Mouse (Mus musculus) liver, embryonic 14.5 days (tissue): ENCODE data around the gene Ptprf.

Experiments
- CTCF ChIP-seq: IDR thresholded peaks from 2 replicates; pipeline ENCODE4 v1.5.1; 2016; ENCODE audit warnings: antibody characterized with exemption, low read depth, control low read depth
- EP300 ChIP-seq: IDR thresholded peaks from 2 replicates; pipeline ENCODE4 v1.6.1; 2016; ENCODE audit warnings: antibody characterized with exemption, low read depth

DNA sequence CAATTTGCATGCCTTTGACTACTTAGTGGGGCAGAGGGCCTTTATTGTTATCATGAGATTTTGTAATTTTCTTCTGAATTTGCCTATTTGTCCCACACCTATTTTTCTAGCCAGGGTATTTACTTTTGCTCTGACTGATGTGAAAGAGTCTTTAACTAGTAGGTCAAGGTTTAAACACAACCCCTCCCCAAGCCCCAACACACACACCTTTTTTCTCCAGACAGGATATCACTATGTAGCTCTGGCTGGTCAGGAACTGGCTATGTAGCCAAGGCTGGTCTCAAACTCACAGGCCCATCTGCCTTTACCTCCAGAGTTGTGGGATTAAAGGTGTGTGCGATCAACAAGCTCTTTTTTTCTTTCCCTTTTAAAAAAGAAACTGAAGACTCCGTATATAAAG, 92.1 kb downstream of the Ptprf start:
- TF ChIP-seq CTCF: no peak
- TF ChIP-seq EP300: no peak
